Mouse (Mus musculus): ENCODE measurements at regions not wholly inside any gene's neighbourhood (a gene's known extent, or its start where the extent isn't known, plus 50 kb on each side); places are given as distances from the start of the nearest gene placed in this dataset.

DNA sequence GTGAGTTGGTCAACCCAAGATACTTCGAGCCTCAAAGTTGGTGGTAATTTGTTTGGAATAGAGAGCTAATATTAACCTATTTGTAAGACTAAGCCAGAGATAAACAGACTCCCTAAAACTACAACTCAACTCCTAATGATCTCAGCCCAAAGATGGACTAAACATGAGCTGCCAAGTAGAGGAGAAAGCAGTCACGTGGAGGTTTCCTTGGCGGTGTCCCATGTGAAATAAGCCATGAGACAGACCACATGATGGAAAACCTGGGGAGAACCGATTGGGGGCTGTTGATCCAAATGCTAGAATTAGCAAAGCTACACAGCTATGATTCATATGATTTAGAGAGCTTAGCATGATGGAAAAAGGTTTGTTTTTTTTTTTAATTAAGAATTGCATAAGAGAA lies 198.6 kb downstream of the Cog6 start:
- intact Hi-C loops (cut with DNase I) = no loop called here
- DNase-seq = peak; percentile 31 to 34

- peak; percentile 43 to 63 for DNase-seq
- intact Hi-C loops (cut with DNase I) = no loop called here
Measured at GRCm38 (mm10) chr3:52817416-52817815, 199.6 kb downstream of the Cog6 start.

GRCm38 (mm10) chr3:52815497-52815896 lies 201.5 kb downstream of the Cog6 start:
- no peak for DNase-seq
- intact Hi-C loops (cut with DNase I) = no loop called here

- intact Hi-C loops (cut with DNase I) = no loop called here
Measured at GRCm38 (mm10) chr3:52802324-52802723, 214.7 kb downstream of the Cog6 start.

DNA sequence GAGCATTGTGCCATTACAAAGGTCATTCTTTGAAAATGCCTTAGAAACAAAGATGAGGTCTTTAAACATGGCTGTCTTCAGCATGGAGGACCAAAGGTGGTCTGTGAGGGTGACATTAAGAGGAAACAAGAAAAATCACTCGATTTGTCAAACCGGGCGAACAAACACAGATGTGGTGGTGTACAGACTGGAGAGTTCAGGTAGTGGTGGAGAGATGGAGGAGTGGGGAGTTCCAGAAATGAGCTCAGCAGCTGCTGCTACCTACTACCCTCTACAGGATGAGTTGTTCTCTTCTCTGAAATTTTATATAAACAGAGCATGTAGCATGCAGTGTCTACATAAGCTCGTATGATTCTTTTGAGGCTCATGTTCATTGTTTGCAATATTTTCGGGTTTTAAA lies 215.6 kb downstream of the Cog6 start:
- no peak for DNase-seq
- intact Hi-C loops (cut with DNase I) = no loop called here

More at GRCm38 (mm10) chr3:52802324-52802723, 214.7 kb downstream of the Cog6 start:
- DNase-seq = no peak

DNA sequence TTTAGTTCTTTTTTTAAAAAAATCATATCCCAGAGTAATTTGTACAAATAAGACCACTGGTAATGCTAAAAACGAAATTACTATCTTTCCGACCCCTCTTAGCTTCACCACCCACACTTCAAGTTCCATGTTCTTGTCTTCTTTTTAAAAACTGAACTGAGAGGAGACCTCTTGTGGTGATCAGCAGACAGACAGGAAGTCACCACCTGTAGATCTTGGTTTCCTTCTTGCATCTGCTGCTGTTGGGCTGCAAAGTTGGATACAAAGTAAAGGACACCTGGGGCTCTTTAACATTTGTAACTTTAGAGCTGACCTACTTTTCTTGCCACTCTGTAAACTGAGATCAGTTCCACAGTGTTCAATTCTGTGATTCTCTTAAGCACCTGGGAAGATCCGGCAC lies 216.4 kb downstream of the Cog6 start:
- intact Hi-C loops (cut with DNase I) = no loop called here

DNA sequence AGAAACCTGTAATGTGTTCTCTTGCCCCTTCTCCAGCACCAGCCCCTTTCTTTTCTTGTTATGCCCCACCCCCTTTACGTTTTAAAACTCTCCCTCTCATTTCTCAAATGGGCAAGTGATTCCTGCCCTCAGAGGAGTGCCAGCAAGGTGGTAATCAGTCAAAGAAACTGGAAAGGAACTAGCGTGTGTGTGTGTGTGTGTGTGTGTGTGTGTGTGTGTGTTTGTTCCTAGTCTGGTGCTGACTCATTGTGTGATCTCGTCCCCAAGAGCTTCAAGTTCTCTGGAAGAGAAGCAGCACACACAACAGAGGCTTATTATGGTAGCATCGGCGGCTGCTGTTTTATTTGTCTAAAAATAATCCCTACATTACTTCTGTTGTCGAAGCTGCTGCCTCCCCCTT lies 219.2 kb downstream of the Cog6 start:
- intact Hi-C loops (cut with DNase I) = no loop called here
- DNase-seq = peak in 1 of 2 experiments; percentile 21

More for the DNA sequence above, 216.4 kb downstream of the Cog6 start:
- no peak for DNase-seq

GRCm38 (mm10) chr3:52797164-52797563 lies 219.9 kb downstream of the Cog6 start:
- intact Hi-C loops (cut with DNase I) = no loop called here
- no peak for DNase-seq

DNA sequence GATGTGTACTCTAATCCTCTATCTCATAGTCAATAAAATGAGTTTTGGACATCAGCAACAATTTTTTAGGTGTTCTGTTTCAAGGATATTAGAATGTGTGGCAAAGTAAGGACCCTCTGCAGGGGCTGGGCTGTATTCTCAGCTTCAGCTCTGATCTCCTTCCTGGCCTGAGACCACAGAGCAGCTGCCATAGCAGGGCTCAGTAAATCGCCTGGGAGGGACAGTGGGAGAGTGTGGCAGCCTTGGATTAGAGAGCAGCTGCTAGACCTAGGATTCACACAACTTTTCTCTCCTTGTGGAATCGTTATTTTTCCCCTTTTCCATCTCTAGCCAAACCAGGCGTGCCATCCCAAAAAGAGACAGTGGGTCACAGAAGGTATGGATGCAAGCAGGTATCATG lies 222.8 kb downstream of the Cog6 start:
- intact Hi-C loops (cut with DNase I) = no loop called here
- DNase-seq = no peak

DNA sequence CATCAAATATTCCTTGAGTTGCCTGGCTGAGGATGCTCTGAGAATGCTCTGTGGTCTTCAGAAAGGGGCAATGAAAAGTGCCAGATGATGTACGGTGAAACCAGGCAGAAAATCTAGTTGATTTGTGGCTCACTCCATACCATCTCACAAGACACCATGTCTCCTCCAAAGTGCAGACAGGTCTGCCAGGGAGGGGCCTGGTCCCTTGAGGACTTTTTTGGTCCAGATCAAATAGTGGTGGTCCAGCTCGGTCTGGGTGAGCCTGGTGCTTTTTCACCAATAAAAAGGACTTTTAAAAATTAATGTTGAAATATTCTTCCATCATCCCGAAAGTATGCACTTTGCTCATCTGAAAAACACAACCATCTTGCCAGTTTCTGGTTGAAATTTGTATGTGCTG lies 224.2 kb downstream of the Cog6 start:
- intact Hi-C loops (cut with DNase I) = no loop called here

GRCm38 (mm10) chr3:52792121-52792520 lies 224.9 kb downstream of the Cog6 start:
- intact Hi-C loops (cut with DNase I) = no loop called here
- DNase-seq = no peak

More for the DNA sequence above, 224.2 kb downstream of the Cog6 start:
- peak; percentile 30 to 42 for DNase-seq

- DNase-seq = no peak
- intact Hi-C loops (cut with DNase I) = no loop called here
Measured at GRCm38 (mm10) chr3:52790942-52791341, 226.1 kb downstream of the Cog6 start.

- no peak for DNase-seq
- intact Hi-C loops (cut with DNase I) = no loop called here
Measured at GRCm38 (mm10) chr3:52787964-52788760, 228.9 kb downstream of the Cog6 start.

DNA sequence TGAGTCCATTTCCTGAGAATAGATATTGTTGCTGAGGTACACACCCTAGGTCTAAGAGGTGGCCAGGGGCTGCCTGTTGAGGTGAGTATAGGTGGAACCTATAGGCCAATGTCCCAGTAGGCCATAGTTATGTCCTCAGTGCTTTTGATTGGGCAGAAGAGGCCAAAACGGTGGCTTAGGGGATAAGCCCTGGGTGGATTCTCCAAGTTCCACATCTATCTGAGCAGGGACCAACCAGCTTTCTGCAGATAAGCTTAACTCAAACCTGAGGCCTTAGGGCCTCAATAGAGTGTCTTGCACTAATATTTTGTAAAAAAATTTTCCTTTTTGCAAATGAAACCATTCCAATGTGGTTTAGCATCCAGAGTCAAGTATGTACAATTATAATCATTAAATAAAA lies 231.4 kb downstream of the Cog6 start:
- DNase-seq = no peak
- intact Hi-C loops (cut with DNase I) = no loop called here

GRCm38 (mm10) chr3:52784476-52784875 lies 232.6 kb downstream of the Cog6 start:
- intact Hi-C loops (cut with DNase I) = loop anchor here (5.0 kb wide), 1 partner anchor 43 kb away; no protein-coding TSS in a partner anchor
- no peak for DNase-seq

GRCm38 (mm10) chr3:52782576-52782975 lies 234.5 kb downstream of the Cog6 start:
- DNase-seq = no peak
- intact Hi-C loops (cut with DNase I) = loop anchor here (5.0 kb wide), 1 partner anchor 45 kb away; no protein-coding TSS in a partner anchor

DNA sequence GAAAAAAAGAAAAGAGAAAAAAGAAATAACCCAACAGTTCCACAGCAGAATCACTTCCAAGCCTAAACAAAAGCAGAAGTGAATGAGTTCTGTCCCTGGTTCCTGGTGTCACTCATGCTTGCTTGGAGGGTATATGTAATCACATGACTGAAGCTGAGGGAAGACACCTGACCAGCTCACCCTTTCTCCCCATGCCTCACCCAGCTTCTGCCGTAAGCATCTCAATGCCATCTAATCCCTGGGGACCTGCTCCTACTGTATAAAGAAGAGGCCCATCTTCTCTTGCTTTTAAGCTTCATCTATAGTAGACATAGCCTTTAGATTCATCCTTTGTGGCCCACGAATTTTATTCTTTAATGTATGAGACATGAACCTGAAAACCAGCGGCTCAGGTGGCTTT lies 235.5 kb downstream of the Cog6 start:
- intact Hi-C loops (cut with DNase I) = loop anchor here (5.0 kb wide), 1 partner anchor 46 kb away; no protein-coding TSS in a partner anchor

GRCm38 (mm10) chr3:52780356-52780755 lies 236.7 kb downstream of the Cog6 start:
- DNase-seq = no peak
- intact Hi-C loops (cut with DNase I) = loop anchor here (5.0 kb wide), 1 partner anchor 47 kb away; no protein-coding TSS in a partner anchor

More for the DNA sequence above, 235.5 kb downstream of the Cog6 start:
- no peak for DNase-seq

DNA sequence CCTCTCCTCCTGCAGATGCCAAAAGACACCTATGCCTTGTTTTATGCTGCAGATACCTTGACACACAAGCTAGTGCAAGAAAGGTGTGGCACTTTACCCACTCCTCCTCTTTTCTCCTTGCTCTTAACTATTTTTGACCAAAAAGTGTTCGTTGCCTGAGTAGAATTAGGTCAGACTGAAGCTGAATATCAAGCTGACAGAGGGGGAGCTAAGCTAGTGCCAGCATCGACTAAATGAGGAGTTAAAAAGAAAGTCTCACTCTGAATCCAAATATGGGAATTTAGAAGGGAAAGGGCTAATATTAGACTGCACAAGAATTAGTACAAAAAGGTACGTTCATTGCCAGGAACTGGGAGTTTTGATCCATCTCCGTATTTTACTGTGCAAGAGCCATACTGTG lies 241.2 kb downstream of the Cog6 start:
- intact Hi-C loops (cut with DNase I) = no loop called here

DNA sequence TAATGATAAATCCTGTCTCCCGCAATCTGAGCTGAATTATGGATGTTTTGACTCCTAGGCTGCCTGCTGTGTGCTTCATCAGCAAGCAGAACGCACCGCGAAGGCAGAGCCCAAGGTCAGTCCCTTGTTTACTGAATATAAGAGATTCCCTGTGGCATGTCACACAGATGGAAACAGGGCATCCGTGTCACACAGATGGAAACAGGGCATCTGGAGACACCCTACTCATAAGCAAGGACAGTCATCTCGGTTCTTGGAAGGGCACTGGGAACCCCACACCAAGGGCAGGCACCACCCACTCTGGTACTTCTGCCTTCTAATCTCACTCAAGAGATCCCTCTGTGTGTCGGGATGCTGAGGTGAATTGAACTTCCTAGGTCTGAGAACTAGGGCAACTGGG lies 241.9 kb downstream of the Cog6 start:
- intact Hi-C loops (cut with DNase I) = no loop called here
- no peak for DNase-seq

More for the DNA sequence above, 241.2 kb downstream of the Cog6 start:
- DNase-seq = no peak

DNA sequence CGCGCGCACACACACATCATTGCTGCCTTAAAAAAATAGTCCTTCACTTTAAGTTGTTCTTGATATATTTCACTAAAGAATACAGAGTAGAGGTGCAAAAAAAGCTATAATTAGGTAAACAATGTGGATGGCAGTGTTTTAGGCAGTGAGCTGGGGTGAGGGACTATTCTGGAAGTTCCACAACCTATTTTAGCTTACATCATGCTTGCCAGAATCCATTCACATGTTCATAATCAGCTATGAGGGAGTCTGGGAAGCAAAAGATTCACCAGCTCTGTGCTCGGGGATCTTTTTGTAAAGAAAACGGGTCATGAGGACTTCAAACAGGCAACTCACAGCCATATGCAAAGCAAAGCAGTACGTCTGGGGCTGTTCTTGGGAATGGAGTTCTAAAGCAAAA lies 242.3 kb downstream of the Cog6 start:
- no peak for DNase-seq
- intact Hi-C loops (cut with DNase I) = no loop called here

DNA sequence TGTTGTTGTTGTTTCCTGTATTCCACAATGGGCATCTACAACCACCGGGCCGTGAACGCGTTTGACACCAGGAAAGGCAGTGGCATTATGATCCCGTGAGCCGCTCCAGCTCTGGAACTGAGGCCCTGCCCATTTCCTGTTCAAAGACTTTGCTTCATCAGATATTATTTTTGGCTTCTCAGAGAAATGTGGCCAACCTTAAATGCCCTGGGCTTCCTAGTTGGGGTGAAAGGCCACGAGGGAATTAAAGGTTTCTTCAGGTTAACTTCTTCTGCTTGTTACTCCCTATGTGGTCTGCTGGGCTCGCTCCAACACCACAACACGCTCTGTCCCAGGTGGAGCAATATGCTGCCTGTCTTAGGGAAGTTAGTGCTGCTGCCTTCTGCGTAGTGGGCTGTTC lies 249.8 kb downstream of the Cog6 start:
- DNase-seq = peak; percentile 11 to 15
- intact Hi-C loops (cut with DNase I) = loop anchor here (5.0 kb wide), 1 partner anchor 205 kb away; no protein-coding TSS in a partner anchor

All from heart, postnatal 36 days (tissue).